Mouse (Mus musculus) gastrocnemius, adult 8-10 months (tissue): ENCODE measurements around the gene Pigo. TPM values are rescaled to one million over a fixed set of nuclear protein-coding genes. Genes with fewer than 3 reads are reported as not detected.

ENCODE experiments used
- DNase-seq, 2 experiments: peaks; one replicate each; pipeline ENCODE4 v3.0.0; 2022; ENCODE audit warnings: low spot score in 2 of 2
- total RNA-seq, 4 experiments: library from RNA; stranded (reverse); gene quantifications; 2 replicates each; pipeline ENCODE4 v1.2.4; 2022

Gene Pigo
- 1 to 10 TPM; 4.8 to 8.1 (median 5.9) TPM for total RNA-seq

DNA sequence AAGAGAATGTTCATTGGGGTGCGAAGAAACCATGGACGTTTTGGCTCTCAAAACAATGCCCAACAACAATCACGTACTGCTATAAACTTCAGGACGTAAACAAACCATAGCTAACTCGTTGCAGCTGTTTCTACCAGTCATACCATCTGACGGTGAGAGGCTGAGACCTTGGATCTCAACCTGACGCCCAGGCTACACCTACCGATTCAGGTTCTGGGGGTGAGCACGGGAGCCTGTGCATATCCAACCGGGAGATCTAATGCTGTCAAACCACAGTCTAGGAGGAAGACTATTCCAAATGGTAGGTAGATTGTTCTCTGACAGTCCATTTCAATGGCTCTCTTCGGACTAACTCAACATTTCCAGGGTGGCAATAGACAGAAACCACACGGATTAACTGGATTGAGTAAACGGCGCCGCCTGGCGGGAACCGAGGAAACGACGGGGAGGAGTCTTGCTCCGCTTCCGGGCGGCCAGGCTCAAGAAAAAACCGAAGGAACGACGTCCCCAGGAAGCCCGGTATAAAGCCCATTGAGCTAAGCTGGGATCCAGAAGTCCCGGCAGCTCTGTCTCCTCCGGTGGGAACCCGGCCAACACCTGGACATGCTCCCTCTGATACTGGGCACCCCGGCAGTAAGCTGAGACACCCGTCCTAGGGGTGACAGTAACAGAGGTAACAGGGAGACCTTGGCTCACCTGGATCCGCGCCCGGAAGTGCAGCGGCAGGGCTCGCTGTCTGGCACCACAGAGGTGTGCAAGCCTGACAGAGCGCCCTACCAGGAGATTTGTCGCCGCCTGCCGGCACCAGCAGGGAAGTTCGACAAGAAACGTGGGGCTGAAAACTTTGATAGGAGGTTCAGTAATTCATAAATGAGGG, at the start of gene Pigo:
Gene Pigo (minus strand): TSS at position 736 of the 877 bp plus-strand sequence.
- DNase-seq, result peak; percentile 89 to 93

DNA sequence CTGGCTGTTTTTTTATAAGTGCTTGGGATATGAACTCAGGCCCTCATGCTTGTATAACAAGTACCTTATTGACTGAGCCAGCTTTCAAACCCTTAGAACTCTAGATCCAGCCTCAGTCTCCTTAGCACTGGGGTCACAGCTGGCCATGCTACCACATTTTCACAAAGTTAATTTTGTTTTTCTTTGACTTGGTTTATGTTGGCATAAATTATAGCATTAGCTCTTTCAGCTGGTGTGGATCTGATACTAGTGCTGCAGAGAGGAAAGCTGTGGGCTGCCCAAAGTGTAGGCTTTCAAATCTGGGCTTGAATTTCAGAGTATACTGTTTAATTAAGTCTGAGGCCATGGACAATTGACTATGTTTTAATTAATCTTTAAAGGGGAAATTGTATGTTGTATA, 49.3 kb upstream of the Pigo start:
- DNase-seq, result no peak

DNA sequence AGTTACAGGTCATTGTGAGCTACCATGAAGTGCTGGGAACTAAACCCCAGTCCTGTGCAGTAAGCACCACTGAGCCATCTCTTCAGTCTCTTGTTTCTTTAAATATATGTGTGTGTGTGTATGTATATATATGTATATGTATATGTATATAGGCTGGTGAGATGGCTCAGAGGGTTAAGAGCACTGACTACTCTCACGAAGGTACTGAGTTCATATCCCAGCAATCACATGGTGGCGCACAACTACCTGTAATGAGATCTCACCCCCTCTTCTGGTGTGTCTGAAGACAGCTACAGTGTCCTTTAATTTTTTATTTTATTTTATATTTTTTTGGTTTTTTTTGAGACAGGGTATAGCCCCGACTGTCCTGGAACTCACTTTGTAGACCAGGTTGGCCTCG, 39.9 kb upstream of the Pigo start:
- no peak for DNase-seq

DNA sequence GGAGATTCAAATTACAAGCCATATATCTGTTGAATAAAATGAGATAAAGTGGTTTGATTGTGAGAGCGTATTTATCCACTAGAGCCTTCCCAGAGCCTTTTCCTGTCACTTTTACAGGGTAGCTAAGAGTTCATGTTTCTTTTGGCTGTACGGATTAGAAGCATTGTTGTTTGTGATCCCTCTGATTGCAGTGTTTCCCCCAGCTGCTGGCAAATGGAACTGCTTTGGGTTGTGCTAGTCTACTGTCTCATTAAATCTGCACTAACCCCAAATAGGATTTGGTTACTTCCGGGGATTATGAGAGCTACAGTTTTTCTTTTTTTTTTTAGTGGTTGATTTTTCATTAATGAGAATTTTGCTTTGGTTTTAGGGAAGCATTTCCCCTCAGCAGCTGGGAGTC, 34.7 kb upstream of the Pigo start:
- no peak for DNase-seq

DNA sequence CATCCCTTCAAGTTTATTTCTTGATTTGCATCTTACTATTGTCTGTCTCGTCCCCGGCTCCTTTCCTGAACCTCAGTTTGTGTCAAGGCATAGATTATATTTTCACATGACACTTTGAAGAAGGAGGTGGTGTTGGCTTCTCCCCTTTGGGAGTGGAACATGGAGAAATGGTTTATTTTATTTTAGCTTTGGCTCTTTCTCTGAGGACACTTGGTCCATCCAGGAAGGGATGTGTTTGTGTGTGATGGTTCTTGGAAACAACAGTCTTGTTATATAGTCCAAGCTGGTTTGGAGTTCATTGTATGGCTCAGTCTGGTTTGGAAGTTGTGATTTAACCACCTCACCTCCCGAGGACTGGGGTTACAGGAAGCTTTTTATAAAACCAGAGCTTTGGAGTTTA, 34.1 kb upstream of the Pigo start:
- DNase-seq, result no peak

DNA sequence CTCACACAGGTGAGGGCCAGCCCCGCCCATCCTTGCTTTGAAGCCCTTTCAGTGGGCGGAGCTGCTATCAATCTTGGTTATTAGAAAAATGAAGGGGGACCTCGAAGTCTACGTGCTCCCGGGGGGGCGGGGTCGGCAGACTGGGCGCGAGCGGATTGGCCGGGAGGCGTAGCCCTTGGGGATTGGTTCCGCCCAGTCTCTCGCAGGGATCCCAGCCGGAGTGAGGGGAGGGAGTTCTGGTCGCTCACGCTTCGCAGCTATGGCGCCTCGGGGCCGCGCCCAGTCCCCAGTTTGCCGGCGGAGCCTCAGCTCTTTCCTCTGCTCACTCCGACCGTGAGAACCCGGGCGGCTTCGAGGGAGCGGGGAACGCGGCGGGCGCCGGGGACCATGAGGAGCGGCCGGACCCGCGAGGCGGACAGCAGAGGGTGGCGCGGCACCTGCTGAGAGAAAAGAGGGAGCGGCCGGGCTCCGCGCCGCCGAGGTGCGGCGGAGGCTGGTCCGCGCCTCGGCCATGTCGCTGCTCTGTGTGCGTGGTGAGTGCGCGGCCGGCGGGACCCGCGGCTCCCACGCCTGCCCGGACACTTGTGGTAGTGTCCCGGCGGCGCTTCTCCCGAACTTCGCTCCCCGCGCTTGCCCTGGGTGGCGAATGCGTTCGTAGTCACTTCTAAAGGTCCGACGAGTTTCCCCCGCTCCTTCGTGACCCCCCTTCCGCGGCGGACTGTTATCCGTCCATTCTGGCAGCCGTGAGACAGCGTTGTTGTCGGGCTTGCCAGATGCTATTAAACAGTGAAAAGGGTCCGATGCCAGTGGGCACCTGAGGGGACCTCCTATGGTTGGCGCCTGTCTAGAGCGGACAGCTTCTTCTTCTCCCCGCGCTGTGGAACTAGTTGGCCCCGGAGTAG, 33.4 kb upstream of the Pigo start, which contains the start of gene Unc13b:
Gene Unc13b (plus strand): TSS at position 201 of the 902 bp plus-strand sequence.
- peak; percentile 50 to 71 for DNase-seq

DNA sequence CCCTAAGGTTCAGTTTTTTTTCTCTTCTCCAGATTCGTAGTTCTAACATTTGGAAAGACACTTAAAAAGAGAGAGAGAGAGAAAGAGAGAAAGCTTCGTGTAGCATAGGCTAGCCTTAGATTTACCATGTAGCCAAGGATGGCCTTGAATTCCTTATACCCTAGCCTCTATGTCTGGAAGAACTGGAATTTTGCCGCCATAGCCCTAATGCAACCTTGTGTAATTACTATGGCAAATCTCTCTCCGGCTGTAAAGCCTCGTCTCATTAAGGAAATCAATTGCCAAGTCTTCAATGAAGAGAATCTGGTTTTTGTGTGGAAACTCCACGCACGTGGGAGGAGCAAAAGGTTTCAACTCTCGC, 32.8 kb upstream of the Pigo start:
- DNase-seq, result no peak

DNA sequence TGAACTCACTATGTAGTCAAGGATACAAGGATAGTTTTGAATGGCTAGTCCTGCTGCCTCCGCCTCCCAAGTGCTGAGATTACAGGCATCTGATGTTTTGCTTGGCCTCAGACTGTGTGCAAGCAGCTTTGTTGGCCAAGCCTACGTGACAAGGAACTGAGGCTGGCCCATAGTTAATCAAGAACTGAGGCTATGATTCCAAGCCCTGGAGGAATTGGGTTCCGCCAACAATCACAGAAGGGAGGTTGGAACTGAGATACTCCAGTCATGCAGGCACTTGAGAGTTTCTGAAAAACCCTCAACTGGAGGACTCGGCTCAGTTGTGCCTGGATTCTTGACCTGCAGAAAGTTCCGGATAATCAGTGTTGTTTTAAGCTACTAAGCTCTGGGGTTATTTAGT, 32.0 kb upstream of the Pigo start:
- no peak for DNase-seq

DNA sequence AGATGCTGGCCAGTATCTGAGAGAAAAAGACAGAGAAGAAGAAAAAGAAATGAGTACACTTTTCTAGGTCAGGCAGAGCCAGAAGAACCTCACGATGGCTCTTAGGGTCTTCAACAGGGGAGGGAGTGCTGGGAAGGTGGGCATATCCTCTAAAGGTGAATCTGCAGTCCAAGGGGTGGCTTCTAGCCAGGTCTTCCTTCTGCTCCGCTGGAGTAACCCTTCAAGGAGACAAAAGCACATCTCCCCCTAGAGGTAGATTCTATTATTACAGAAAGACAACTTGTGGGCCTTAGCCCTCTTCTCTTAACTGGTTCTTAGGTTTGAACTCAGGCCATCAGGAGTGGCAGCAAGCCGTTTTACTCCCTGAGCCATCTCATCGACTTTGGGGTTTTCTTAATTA, 27.0 kb upstream of the Pigo start:
- DNase-seq, result no peak

DNA sequence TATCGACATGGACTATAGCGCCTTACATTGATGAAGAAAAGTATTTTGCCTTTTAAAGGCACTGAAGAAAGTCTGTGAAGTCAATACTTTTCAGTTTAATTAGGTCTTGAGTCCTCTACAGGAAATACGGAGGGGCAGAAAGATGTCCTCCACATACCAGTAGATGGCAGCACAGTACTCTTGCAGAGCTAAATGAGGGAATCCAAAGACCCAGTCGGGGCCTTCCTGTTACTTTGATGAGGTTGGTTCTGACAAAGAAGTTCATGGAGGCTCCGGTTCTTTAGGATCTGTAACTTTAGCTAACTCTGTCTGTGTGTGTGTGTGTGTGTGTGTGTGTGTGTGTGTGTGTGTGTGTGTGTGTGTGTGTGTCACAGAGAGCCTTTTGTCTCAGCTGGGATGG, 21.6 kb upstream of the Pigo start:
- DNase-seq, result peak; percentile 53 to 56

DNA sequence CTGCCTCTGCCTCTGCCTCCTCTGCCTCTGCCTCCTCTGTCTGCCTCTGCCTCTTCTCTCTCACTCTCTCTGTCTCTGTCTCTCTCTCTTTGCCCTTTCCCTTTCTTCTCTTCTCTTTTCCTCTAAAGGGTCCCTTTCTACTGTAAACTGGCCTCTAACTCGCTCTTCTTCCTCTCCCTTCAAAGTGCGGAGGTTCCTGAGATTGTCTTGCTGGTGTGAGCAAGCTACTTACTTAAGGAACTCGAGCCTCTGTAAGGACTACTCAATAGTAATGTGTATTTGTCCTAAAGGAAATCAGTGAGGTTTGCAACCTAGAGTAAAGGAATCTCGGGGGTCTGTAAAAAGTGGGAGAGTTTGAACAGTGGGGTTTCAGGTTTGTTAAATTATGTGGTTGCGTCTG, 21.0 kb upstream of the Pigo start:
- no peak for DNase-seq

DNA sequence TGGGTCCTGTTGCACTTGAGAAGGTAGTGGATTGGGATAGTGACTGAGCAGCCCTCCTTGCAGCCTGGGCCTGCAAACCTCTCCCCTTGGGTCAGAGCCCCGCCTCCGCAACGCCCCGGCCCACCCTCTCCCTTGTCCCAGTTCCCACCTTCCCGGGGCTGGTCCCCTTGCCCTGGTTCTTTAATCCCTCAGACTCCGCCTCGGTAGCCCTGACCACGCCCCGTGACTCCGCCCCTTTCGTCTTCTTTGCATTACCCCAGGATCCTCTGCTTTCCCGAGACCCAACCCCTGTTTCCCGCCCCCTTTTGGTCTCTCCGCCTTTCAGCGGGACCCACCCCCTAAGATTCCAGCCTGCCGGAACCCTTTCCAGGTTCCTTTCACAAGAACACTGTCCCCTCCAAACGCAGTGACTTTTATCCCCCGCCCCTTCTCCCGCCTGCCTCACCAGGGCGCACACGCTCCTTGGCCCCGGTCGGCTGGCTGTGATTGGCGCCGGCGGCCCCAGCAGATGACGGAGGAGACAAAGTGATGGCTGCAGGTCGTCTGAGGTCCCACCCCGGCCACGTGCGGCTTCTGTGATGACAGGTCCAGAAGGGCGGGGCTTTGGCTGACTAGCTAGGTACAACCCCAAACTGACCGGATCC, 20.2 kb upstream of the Pigo start, which contains the start of gene Fam214b:
Gene Fam214b (minus strand): TSS at position 562 of the 644 bp plus-strand sequence.
- DNase-seq, result peak; percentile 98

DNA sequence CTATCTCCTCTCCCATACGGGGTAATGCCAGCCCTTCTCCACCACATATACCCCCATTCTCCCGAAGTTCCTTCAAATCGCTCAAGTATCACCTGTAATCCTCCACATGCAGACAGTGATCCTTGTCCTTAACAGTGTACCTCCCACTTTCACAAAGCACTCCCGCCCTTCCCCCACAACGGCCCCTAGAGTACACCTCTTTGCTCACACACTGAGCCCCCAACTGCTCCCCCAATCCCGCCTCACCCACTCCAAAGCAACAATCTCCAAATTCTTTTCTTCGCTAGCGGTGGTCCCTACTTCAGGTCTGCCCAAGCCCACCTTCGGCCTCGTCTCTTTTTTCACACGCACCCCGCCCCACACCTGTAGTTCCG, 19.7 kb upstream of the Pigo start:
- no peak for DNase-seq

DNA sequence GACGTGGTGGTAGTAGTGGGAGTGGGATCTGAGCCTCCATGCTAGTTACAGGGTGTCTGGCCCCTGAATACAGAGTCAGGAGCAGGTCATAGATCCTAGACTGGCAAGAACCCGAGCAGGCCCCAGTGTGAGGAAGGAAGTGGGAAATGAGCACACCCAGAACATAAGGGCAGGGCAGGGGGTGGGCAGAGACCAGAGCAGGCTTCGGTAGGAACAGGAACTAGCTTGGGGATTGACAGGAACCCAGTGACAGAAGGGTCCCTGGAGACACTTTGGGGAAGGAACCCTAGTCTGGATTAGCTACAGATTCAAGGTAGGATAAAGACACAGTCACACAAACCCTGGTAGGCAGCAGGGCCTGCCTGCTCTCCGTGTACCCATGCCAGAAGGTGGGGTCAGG, 19.1 kb upstream of the Pigo start:
- no peak for DNase-seq

DNA sequence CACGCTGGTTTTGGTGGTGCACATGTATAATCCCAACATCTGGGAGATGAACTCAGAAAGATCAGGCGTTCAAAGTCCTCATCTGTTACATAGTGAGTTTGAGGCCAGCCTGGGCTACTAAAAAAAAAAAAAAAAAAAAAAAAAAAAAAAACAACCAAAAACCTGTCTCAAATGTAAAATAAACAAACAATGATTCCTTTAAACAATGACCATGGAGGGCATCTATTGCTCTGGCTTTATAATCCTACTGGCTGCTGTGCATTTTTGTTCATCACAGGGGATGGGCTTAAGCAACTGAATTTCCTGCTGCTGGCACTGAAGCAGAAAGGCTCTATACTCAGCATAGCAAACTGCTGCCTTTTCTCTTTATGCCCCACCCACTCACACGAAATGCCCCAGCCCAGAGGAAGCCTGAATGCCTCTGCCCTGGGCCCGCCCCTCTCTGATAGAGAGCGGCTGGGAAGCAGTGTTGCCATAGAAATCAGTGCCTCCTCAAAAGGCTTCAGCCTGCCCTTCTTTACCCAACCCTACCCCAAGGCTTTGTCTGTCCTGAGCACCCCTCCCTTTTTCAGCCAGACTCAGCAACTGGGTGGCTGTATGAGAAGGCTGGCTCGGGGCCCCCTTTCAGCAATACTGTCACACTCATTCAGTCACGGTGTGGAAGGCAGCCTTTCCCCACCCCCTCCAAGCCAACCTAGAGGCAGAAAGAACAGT, 18.2 kb upstream of the Pigo start:
- DNase-seq, result no peak

DNA sequence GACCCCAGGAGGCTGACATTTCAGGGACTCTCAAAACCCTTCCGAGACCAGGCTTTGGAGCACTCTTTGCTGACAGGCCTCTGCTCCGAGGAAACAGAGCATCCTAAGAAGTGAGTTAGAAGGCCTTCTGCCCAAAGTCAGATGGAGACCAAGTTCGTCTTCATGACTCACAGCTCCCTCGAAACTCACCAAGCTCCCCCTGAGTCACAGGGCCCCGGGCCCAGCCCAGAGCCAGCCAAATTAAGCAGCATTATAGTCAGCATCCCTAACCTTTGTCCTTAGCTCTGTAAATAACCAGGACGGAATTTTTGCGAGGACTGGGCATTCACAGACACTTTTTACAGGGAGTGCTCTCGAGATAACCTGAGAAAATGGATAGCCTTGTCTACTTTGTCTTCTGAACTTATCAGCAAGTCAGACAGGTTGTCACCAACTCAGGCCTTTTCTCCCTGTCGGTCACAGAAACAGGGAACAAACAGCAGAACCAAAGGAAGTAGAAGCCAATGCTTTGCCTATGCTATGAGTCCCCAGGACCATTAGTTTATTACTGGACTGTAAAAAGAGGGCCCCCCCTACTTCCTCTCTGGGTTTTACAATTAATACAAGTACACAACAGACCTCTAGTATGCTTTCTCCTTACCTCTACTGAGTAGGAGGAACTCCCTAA, 15.4 kb upstream of the Pigo start:
- DNase-seq, result no peak

DNA sequence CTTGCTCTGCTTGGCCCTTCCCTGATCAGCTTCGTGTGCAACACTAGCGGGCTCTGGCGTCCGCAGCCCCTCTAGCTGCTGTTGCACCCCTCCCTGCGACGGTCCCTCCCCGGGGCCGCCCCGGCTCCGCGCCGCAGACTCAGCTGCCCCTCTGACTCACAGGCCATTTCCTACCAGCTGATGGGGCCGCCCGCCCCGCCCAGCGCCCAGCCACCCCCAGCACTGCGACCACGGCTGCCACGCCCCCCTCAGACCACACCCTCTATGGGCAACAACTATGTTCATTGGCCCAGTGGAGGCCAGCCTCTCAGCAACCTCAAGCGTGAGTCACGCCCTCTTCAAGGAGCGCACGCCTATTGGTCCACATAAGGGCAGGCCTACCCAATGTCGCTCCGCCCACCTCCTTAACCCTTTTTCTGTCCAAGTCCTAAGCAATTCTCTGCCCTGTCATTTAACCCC, 14.5 kb upstream of the Pigo start:
- DNase-seq, result peak; percentile 95 to 97

DNA sequence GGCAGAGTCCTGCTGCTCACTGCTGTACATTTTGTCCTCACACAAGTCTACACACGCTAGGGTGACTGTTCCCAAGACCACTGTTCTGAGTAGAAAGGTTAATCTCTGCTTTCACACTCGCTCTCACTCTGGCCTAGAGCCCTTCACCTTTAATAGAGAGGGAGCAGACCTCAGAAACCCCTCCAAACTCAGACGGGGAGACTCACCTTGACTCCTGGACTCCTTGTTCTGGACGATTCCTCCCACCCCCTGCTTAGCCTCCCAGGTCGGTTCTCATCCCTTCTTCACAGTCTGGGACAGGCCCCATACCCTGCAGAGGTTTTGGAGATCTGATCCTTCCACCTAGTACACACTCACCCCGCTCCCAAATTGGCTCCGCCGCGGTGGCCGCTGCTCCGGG, 14.0 kb upstream of the Pigo start:
- no peak for DNase-seq

DNA sequence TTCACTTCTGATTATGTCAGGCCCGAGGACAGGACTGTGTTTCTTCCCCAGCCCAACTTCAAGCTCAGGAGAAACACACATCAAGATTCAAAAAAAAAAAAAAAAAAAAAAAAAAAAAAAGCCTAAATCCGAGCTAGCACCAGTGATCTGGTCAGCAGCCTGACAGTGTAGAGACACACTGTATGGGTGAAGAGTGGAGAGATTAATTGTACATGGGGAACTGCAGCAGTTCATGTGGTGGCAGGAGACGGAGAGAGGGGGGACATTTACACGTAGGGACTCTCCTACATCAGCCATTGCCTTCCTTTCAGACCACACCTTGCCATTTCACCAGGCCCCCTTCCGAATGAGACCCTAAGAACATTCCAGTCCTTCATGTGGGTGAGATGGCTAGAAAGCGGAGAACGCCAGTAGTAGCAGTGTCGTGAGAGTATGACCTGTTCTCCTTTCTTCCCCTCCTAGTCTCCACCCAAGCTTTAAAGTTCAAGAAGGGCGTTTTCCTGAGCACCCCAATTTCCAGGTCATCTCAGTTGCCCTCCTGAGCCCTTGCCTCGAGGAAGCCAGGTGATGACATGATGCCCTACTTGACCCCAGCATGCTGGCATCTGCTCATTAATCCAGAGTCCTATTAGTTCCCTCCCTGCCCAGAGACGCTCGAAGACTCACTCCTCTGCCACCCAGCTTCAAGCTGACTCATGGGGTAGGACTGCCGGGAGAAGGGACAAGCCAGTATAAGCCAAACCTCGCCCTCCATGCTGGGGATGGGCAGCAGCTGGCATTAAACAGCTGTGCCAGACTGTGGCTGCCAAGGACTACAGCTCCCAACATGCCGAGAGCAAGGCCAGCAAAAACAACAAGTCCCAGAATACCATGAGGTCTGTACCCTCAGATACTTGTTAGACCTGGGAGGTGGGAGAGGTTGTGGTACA, 13.2 kb upstream of the Pigo start:
- DNase-seq, result peak in 1 of 2 experiments; percentile 53
